Mouse (Mus musculus): Measurements from ENCODE around the gene Tbc1d2b.

DNA sequence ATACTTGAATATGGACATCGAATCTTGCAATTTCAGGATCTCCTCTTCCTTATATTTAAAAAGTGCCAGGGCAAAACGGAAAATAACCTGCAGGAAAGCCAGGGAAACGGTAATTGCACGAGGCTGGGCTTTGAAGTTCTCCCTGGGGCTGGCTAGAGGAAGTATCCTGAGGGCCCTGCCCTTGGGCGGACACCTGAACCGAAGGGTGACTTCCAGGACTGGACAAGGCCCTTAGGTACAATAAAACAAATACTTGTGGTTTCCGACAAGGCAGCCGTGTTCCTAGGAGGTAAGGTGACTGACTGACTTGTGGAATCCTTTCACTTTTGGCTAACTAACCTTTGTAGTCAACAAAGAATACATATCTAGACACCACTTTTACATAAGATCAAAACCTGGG is 62.8 kb downstream of the Tbc1d2b start:
- no peak for TF ChIP-seq MYOG (IDR thresholded peaks at IDR 0.05; ENCODE audit: control insufficient read depth in 1 of 3, insufficient read depth in 1 of 3, insufficient read length in 2 of 3, low read depth in 2 of 3)
- TF ChIP-seq TCF12 (IDR thresholded peaks at IDR 0.05; ENCODE audit: insufficient read depth, poor library complexity, severe bottlenecking), result no peak
- no peak for TF ChIP-seq USF1 (IDR thresholded peaks at IDR 0.05; ENCODE audit: low read depth)
- TF ChIP-seq POLR2A (IDR thresholded peaks at IDR 0.05; ENCODE audit: insufficient read length, low read depth), result no peak
- no peak for TF ChIP-seq CEBPB (IDR thresholded peaks at IDR 0.05; ENCODE audit: insufficient read depth, poor library complexity, severe bottlenecking)
- TF ChIP-seq E2F4 (IDR thresholded peaks at IDR 0.05; ENCODE audit: insufficient read depth), result no peak
- no peak for TF ChIP-seq MAX (IDR thresholded peaks at IDR 0.05; ENCODE audit: low read depth)
- no peak for TF ChIP-seq POLR2AphosphoS2 (IDR thresholded peaks at IDR 0.05; ENCODE audit: insufficient read length, low read depth)
